Mouse (Mus musculus) spleen, adult 2 months (tissue): ENCODE measurements at regions not wholly inside any gene's neighbourhood (a gene's known extent, or its start where the extent isn't known, plus 50 kb on each side); places are given as distances from the start of the nearest gene placed in this dataset.

Experiments
- CTCF ChIP-seq: fragments of 200-500 bp; IDR thresholded peaks from 2 replicates; pipeline ENCODE4 v1.5.1; 2011; ENCODE audit warnings: mild to moderate bottlenecking, inconsistent platforms; ENCODE audit not compliant: insufficient read depth, insufficient read length, insufficient replicate concordance; ENCODE audit errors: extremely low read depth
- POLR2A ChIP-seq: fragments of 200-500 bp; IDR thresholded peaks from 2 replicates; pipeline ENCODE4 v1.6.1; 2011; ENCODE audit warnings: low read depth, low read length, inconsistent platforms

DNA sequence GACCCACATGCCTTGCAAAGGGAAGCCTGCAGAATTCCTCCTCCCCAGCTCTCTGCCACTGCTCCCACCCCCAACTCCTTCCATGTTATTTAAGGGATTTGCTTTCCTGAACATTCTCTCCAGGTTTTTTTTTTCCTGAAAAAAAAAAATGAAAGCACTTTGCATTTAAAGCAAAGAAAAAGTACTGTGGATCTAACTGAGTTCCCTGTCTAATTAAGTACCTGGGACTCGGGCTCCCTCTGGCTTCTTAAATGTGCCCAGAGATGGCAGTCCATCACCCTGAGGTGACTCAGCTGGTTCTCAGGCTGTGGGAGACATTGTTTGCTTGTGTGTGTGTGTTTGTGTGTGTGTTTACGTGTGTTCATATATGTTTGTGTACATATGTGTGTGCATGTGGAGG lies 86.2 kb upstream of the Usp47 start:
- no peak for TF ChIP-seq CTCF
- TF ChIP-seq POLR2A: no peak
